12 mouse cellular contexts compared by ENCODE assay signal in genomic region chr4:139823138-139823869, GRCm38 (mm10). TPM values are rescaled to one million over a fixed set of nuclear protein-coding genes. Genes with fewer than 3 reads are reported as not detected.
A peak's percentile ranks its signal among the peaks of the same experiment; 100 is the strongest.
DNase-seq lines count a peak whose midpoint lies in the region; ATAC-seq and TF ChIP-seq lines count a peak whose summit lies in the region.
"Had no signal": no experiment of that assay in that cellular context is flagged by ENCODE, and none has a peak within 500 bp of the region (broad histone marks: within the 10 kb centered on the region; RNA-seq: fewer than 3 reads in every experiment).

No protein-coding gene starts in this region.

- peak overlapping the region; percentile 69 for H3K4me3 ChIP-seq in gastrocnemius, adult 2 months
- peak overlapping the region; percentile 23 for H3K4me3 ChIP-seq in hindbrain, embryonic 11.5 days (ENCODE audit: low read depth, low read length)
- H3K4me3 ChIP-seq in midbrain, embryonic 15.5 days, result peak overlapping the region; percentile 17; the same call in 1 of the 2 replicates

- intact Hi-C loops in gastrocnemius, adult 2 months (cut with DNase I), result no loop called here
- intact Hi-C loops in gastrocnemius, postnatal 36 days (cut with DNase I), result no loop called here

- peak; percentile 48 for DNase-seq in gastrocnemius, adult 2 months
- no peak for DNase-seq in gastrocnemius, postnatal 36 days
- DNase-seq in embryo, embryonic 10.5 days (ENCODE audit: low spot score), result peak; percentile 66
- no peak for DNase-seq in hindbrain, embryonic 11.5 days (ENCODE audit: low spot score)
- no peak for DNase-seq in kidney, postnatal 36 days
- DNase-seq in urinary bladder, adult 18-20 months (ENCODE audit: low spot score in 2 of 2), result no peak
- DNase-seq in ovary, postnatal 14 days (ENCODE audit: low spot score), result no peak
- DNase-seq: heart, adult 18-20 months; lung, adult 18-20 months had no signal

- peaks cover 14% of the 10 kb centered on the region; the same call in 1 of the 2 replicates for H3K4me1 ChIP-seq in hindbrain, embryonic 11.5 days (replicated peaks; ENCODE audit: control insufficient read depth, insufficient read depth, low read length)
- peaks cover 53% of the 10 kb centered on the region for H3K4me1 ChIP-seq in midbrain, embryonic 15.5 days

- ATAC-seq in hindbrain, embryonic 11.5 days (ENCODE audit: low FRiP score), result no peak
- no peak for ATAC-seq in midbrain, embryonic 15.5 days (replicated peaks)

- no peaks in the 10 kb centered on the region for H3K9me3 ChIP-seq in hindbrain, embryonic 11.5 days (ENCODE audit: control insufficient read depth, low read length)
- H3K9me3 ChIP-seq in midbrain, embryonic 15.5 days, result no peaks in the 10 kb centered on the region

- peak overlapping the region; percentile 52 for H3K4me2 ChIP-seq in hindbrain, embryonic 11.5 days (replicated peaks; ENCODE audit: low read depth, low read length)
- peak overlapping the region; percentile 51 for H3K4me2 ChIP-seq in midbrain, embryonic 15.5 days

- TF ChIP-seq CTCF in gastrocnemius, adult 2 months (IDR thresholded peaks at IDR 0.05), result no peak

- under 1% methylated on average over 44 of the region's 44 CpGs for WGBS in hindbrain, embryonic 11.5 days
- under 1% methylated on average over 44 of the region's 44 CpGs for WGBS in midbrain, embryonic 15.5 days

- H3K36me3 ChIP-seq in hindbrain, embryonic 11.5 days (ENCODE audit: control insufficient read depth, insufficient read depth, low read length), result no peaks in the 10 kb centered on the region
- no peaks in the 10 kb centered on the region for H3K36me3 ChIP-seq in midbrain, embryonic 15.5 days (replicated peaks)

- peak overlapping the region; percentile 65 for H3K9ac ChIP-seq in hindbrain, embryonic 11.5 days (ENCODE audit: low read depth, low read length)
- H3K9ac ChIP-seq in midbrain, embryonic 15.5 days, result no peak overlapping the region

- H3K27me3 ChIP-seq in hindbrain, embryonic 11.5 days (ENCODE audit: control insufficient read depth, insufficient read depth, low read length), result peaks cover 70% of the 10 kb centered on the region
- peaks cover 56% of the 10 kb centered on the region for H3K27me3 ChIP-seq in midbrain, embryonic 15.5 days (replicated peaks)

- H3K27ac ChIP-seq in gastrocnemius, adult 2 months, result peak overlapping the region; percentile 24; the same call in 1 of the 2 replicates
- H3K27ac ChIP-seq in hindbrain, embryonic 11.5 days (ENCODE audit: low read depth, low read length), result peak overlapping the region; percentile 65
- H3K27ac ChIP-seq in midbrain, embryonic 15.5 days, result peak overlapping the region; percentile 77

RNA-seq across cellular contexts. Expression of gene Pax7, which starts 10.0 kb away (rescaled TPM):
- total RNA-seq in gastrocnemius, adult 2 months (2021), result 1 to 10 TPM; 1.8 to 1.9 TPM
- 1 to 10 TPM; 1.7 to 3.1 TPM for total RNA-seq in gastrocnemius, postnatal 36 days (2021)
- 2.2 and 2.7 TPM in 2 replicates for polyA plus RNA-seq in hindbrain, embryonic 11.5 days (2014; fragmentation: Nextera tagmentation; extraction: Ambion mirVana)
- polyA plus RNA-seq in midbrain, embryonic 15.5 days (2015; fragmentation: Nextera tagmentation; extraction: Ambion mirVana), result 3.5 and 3.8 TPM in 2 replicates
- total RNA-seq: common myeloid progenitor, adult 5-6 weeks; heart, adult 18-20 months had no signal
- polyA plus RNA-seq: large intestine, adult 2 months had no signal

Comparison
In these comparisons a context has a peak if more than half of its experiments do, and no peak if none do; other contexts are left out.
1. DNase-seq: peak in gastrocnemius, adult 2 months (single experiment) and embryo, embryonic 10.5 days (single experiment); none in gastrocnemius, postnatal 36 days (0 of 2), hindbrain, embryonic 11.5 days (single experiment), kidney, postnatal 36 days (0 of 2), urinary bladder, adult 18-20 months (0 of 2) and ovary, postnatal 14 days (single experiment).
2. H3K27ac ChIP-seq: peak in every context shown above with its lines; median percentile 77 in midbrain, embryonic 15.5 days; 65 in hindbrain, embryonic 11.5 days; 24 in gastrocnemius, adult 2 months.
3. H3K4me3 ChIP-seq: peak in every context shown above with its lines; median percentile 69 in gastrocnemius, adult 2 months; 23 in hindbrain, embryonic 11.5 days; 17 in midbrain, embryonic 15.5 days.